Mouse (Mus musculus) liver, embryonic 14.5 days (tissue): ENCODE results near the gene Plcb1.

Experiments
- CTCF ChIP-seq: IDR thresholded peaks from 2 replicates; pipeline ENCODE4 v1.5.1; 2016; ENCODE audit warnings: antibody characterized with exemption, low read depth, control low read depth
- EP300 ChIP-seq: IDR thresholded peaks from 2 replicates; pipeline ENCODE4 v1.6.1; 2016; ENCODE audit warnings: antibody characterized with exemption, low read depth

GRCm38 (mm10) chr2:135488277-135488676 is 702.4 kb downstream of the Plcb1 start:
- TF ChIP-seq CTCF, result no peak
- TF ChIP-seq EP300, result no peak
